7 mouse cellular contexts compared by ENCODE assay signal in the genomic region with DNA sequence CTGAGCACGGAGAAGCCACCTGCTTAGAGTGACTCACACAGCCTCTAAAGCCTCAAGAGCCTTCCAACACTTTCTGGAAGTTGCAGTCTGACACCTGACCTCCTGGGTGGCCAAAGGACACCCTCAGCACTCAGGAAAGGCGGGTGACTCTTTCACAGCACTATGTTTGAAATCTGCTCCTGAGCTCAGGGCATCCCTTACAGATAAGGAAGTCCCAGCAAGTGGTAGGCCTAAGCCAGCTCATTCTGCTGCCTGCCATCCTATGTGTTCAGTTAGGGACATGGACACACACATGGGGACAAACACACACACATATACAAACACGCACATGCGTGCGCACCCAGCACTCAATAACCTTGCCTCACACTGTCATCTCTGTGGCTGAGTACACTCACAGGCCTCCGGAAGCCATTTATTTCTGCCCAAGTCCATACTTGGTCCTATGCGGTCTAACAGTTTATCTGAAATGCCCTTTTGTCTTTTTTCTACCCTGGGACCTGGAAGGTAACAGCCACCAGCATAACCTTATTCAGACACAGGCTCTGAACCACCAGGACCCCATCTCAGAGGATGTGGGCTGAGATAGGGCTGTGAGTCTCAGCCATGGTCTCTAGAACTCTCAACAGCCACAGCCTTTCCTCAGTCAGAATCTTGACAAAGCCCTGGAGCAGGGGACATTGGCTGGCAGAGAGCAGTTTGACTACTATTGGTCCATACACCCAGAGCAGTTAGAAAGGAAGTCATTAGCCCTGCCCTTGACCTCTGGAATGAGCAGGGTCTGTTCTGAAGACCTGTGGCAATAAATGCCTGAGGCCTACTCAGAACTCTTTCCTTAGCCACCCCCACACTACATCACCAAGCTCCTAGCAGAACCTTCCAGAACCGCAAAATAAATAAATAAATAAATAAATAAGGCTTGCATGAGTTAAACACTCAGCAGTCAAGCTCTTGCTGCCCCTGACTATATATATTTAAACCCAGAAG. TPM values are rescaled to one million over a fixed set of nuclear protein-coding genes. Genes with fewer than 3 reads are reported as not detected.
A peak's percentile ranks its signal among the peaks of the same experiment; 100 is the strongest.
DNase-seq lines count a peak whose midpoint lies in the region; ATAC-seq lines count a peak whose summit lies in the region.

No protein-coding gene starts in this region.

- peaks cover 34% of the 10 kb centered on the region for H3K4me1 ChIP-seq in midbrain, embryonic 10.5 days
- 0 out of 2 replicates have a peak, but pooled peaks cover 5% of the 10 kb centered on the region for H3K4me1 ChIP-seq in midbrain, embryonic 14.5 days (ENCODE audit: control insufficient read depth, insufficient read depth, low read length)
- peaks cover 56% of the 10 kb centered on the region for H3K4me1 ChIP-seq in embryonic facial prominence, embryonic 13.5 days
- peaks cover 37% of the 10 kb centered on the region for H3K4me1 ChIP-seq in limb, embryonic 11.5 days (ENCODE audit: control insufficient read depth, insufficient read depth, low read length)

- H3K4me2 ChIP-seq in midbrain, embryonic 14.5 days (ENCODE audit: low read length) = no peak overlapping the region
- peak overlapping the region; percentile 31; the same call in 1 of the 2 replicates for H3K4me2 ChIP-seq in embryonic facial prominence, embryonic 13.5 days
- H3K4me2 ChIP-seq in limb, embryonic 11.5 days (ENCODE audit: low read depth, severe bottlenecking) = no peak overlapping the region

- DNase-seq in midbrain, embryonic 10.5 days (ENCODE audit: low spot score) = no peak
- DNase-seq in midbrain, embryonic 14.5 days = no peak
- DNase-seq in limb, embryonic 11.5 days (ENCODE audit: low spot score) = no peak
- peak; percentile 43 for DNase-seq in thymus, postnatal 14 days
- DNase-seq in right cerebral cortex, postnatal 36 days (ENCODE audit: low spot score in 2 of 2) = no peak
- no peak for DNase-seq in cerebellum, postnatal 25 days

- peak overlapping the region; percentile 80 for H3K27ac ChIP-seq in midbrain, embryonic 10.5 days (replicated peaks)
- H3K27ac ChIP-seq in midbrain, embryonic 14.5 days (replicated peaks; ENCODE audit: low read depth, low read length) = no peak overlapping the region; the same call in 1 of the 2 replicates
- H3K27ac ChIP-seq in embryonic facial prominence, embryonic 13.5 days = peak overlapping the region; percentile 97
- peak overlapping the region; percentile 84 for H3K27ac ChIP-seq in limb, embryonic 11.5 days (replicated peaks; ENCODE audit: low read depth, low read length)

- H3K36me3 ChIP-seq in midbrain, embryonic 10.5 days = peaks cover 52% of the 10 kb centered on the region
- H3K36me3 ChIP-seq in midbrain, embryonic 14.5 days (ENCODE audit: control insufficient read depth, insufficient read depth, low read length) = peaks cover 10% of the 10 kb centered on the region; the same call in 1 of the 2 replicates
- peaks cover 61% of the 10 kb centered on the region for H3K36me3 ChIP-seq in embryonic facial prominence, embryonic 13.5 days
- H3K36me3 ChIP-seq in limb, embryonic 11.5 days (ENCODE audit: control insufficient read depth, insufficient read depth, low read length) = peaks cover 2% of the 10 kb centered on the region; the same call in 1 of the 2 replicates

- 86% methylated on average over 8 of the region's 8 CpGs for WGBS in midbrain, embryonic 10.5 days
- 92% methylated on average over 8 of the region's 8 CpGs for WGBS in midbrain, embryonic 14.5 days
- WGBS in embryonic facial prominence, embryonic 13.5 days = 85% methylated on average over 8 of the region's 8 CpGs
- 85% methylated on average over 8 of the region's 8 CpGs for WGBS in limb, embryonic 11.5 days

- no peaks in the 10 kb centered on the region for H3K9me3 ChIP-seq in midbrain, embryonic 10.5 days (replicated peaks)
- H3K9me3 ChIP-seq in midbrain, embryonic 14.5 days (ENCODE audit: control insufficient read depth, low read length) = no peaks in the 10 kb centered on the region
- H3K9me3 ChIP-seq in embryonic facial prominence, embryonic 13.5 days = no peaks in the 10 kb centered on the region
- H3K9me3 ChIP-seq in limb, embryonic 11.5 days (ENCODE audit: control insufficient read depth, low read length) = no peaks in the 10 kb centered on the region

- no peak overlapping the region for H3K4me3 ChIP-seq in midbrain, embryonic 10.5 days
- H3K4me3 ChIP-seq in midbrain, embryonic 14.5 days (replicated peaks; ENCODE audit: low read depth, low read length) = no peak overlapping the region
- no peak overlapping the region for H3K4me3 ChIP-seq in embryonic facial prominence, embryonic 13.5 days
- no peak overlapping the region for H3K4me3 ChIP-seq in limb, embryonic 11.5 days (ENCODE audit: low read depth, low read length)

- H3K9ac ChIP-seq in midbrain, embryonic 14.5 days (replicated peaks; ENCODE audit: low read length) = no peak overlapping the region
- H3K9ac ChIP-seq in embryonic facial prominence, embryonic 13.5 days = peak overlapping the region; percentile 49
- H3K9ac ChIP-seq in limb, embryonic 11.5 days (ENCODE audit: low read length) = peak overlapping the region; percentile 30; the same call in 1 of the 2 replicates

- ATAC-seq in midbrain, embryonic 14.5 days (ENCODE audit: low FRiP score, low TSS enrichment) = no peak
- ATAC-seq in embryonic facial prominence, embryonic 13.5 days (ENCODE audit: insufficient number of reproducible peaks, insufficient read depth, low FRiP score, low TSS enrichment, low read depth) = no peak
- no peak for ATAC-seq in limb, embryonic 11.5 days (ENCODE audit: insufficient number of reproducible peaks, low FRiP score, low TSS enrichment, low read depth)

- H3K27me3 ChIP-seq in midbrain, embryonic 10.5 days (ENCODE audit: low read depth, poor library complexity, severe bottlenecking) = no peaks in the 10 kb centered on the region
- no peaks in the 10 kb centered on the region for H3K27me3 ChIP-seq in midbrain, embryonic 14.5 days (ENCODE audit: control insufficient read depth, insufficient read depth, low read length)
- no peaks in the 10 kb centered on the region for H3K27me3 ChIP-seq in embryonic facial prominence, embryonic 13.5 days
- H3K27me3 ChIP-seq in limb, embryonic 11.5 days (ENCODE audit: control insufficient read depth, insufficient read depth, low read length) = no peaks in the 10 kb centered on the region

RNA-seq across cellular contexts. Expression of a gene that starts 42.2 kb away (rescaled TPM):
- 29.0 and 29.4 TPM in 2 replicates for polyA plus RNA-seq in midbrain, embryonic 10.5 days (2016; fragmentation: Nextera tagmentation; extraction: Ambion mirVana)
- polyA plus RNA-seq in midbrain, embryonic 14.5 days (2014; fragmentation: Nextera tagmentation; extraction: Ambion mirVana) = 7.3 and 14.8 TPM in 2 replicates
- polyA plus RNA-seq in embryonic facial prominence, embryonic 13.5 days (2015; fragmentation: Nextera tagmentation; extraction: Ambion mirVana) = 36.2 and 41.0 TPM in 2 replicates
- 33.2 and 38.1 TPM in 2 replicates for polyA plus RNA-seq in limb, embryonic 11.5 days (2014; fragmentation: Nextera tagmentation; extraction: Ambion mirVana)

RNA-seq across cellular contexts. Expression of a gene that starts 43.0 kb away (rescaled TPM):
- 0.07 and 0.12 TPM in 2 replicates for polyA plus RNA-seq in midbrain, embryonic 10.5 days (2016; fragmentation: Nextera tagmentation; extraction: Ambion mirVana)
- polyA plus RNA-seq in midbrain, embryonic 14.5 days (2014; fragmentation: Nextera tagmentation; extraction: Ambion mirVana) = 0.11 TPM in 2 replicates
- polyA plus RNA-seq in embryonic facial prominence, embryonic 13.5 days (2015; fragmentation: Nextera tagmentation; extraction: Ambion mirVana) = 0.22 and 0.32 TPM in 2 replicates
- polyA plus RNA-seq in limb, embryonic 11.5 days (2014; fragmentation: Nextera tagmentation; extraction: Ambion mirVana) = not detected in 2 replicates
